Mouse (Mus musculus) bone marrow, adult 2 months (tissue): ENCODE measurements at regions not wholly inside any gene's neighbourhood (a gene's known extent, or its start where the extent isn't known, plus 50 kb on each side); places are given as distances from the start of the nearest gene placed in this dataset.

Experiments used
- CTCF ChIP-seq: fragments of 200-500 bp; IDR thresholded peaks from 2 replicates; pipeline ENCODE4 v1.5.1; 2011; ENCODE audit warnings: low read length, control low read depth; ENCODE audit not compliant: control insufficient read depth, insufficient read depth
- POLR2A ChIP-seq: fragments of 200-500 bp; IDR thresholded peaks from 2 replicates; pipeline ENCODE4 v1.6.1; 2011; ENCODE audit warnings: low read depth, mild to moderate bottlenecking, control low read depth, low read length, borderline replicate concordance; ENCODE audit not compliant: control insufficient read depth

DNA sequence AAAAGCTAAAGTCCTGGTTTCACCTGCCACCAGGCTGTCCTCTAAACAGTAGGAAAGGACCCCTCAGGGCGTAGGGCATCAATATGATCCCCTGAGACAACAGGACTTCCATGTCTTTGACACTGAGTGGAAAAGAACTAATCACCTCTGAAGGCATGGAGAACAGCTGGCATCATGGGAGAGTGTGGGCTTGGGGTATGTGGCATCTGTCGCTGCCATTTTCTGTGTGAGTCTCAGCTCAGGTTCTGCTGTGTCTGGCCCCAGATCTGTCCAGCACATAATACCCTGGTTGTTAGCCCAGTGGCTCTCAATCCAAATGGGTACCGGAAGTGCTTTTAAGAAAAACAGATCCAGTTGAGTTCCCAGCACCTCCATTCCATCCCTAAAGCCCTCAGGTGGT, 101.3 kb downstream of the Ephb3 start:
- TF ChIP-seq CTCF (no peak), POLR2A (no peak)
